Mouse (Mus musculus) midbrain, postnatal 0 days (tissue): ENCODE measurements around the gene Mcm2. TPM values are rescaled to one million over a fixed set of nuclear protein-coding genes. Genes with fewer than 3 reads are reported as not detected.

ENCODE experiments used
- ATAC-seq: fragments of 200-750 bp; cut with Nextera tagmentation; 2 replicates; pipeline ENCODE4 v1.8.0; 2017; ENCODE audit warnings: moderate number of reproducible peaks, mild to moderate bottlenecking, moderate TSS enrichment, moderate library complexity; ENCODE audit not compliant: low FRiP score
- DNase-seq: peaks from one replicate; pipeline ENCODE4 v3.0.0-alpha.2; 2015; ENCODE audit warnings: low spot score
- H3K27ac ChIP-seq: fragments of 300-500 bp; sonication (generic); 2 replicates; pipeline ENCODE4 v1.5.1; 2014; ENCODE audit warnings: low read depth, mild to moderate bottlenecking, low read length, mixed read lengths
- H3K27me3 ChIP-seq: fragments of 300-500 bp; sonication (generic); 2 replicates; pipeline ENCODE4 v1.6.1; 2014; ENCODE audit warnings: low read length, control low read depth, mixed read lengths; ENCODE audit not compliant: insufficient read depth
- H3K36me3 ChIP-seq: fragments of 300-500 bp; sonication (generic); 2 replicates; pipeline ENCODE4 v1.6.1; 2014; ENCODE audit warnings: low read length, control low read depth, mixed read lengths; ENCODE audit not compliant: insufficient read depth
- H3K4me1 ChIP-seq: fragments of 300-500 bp; sonication (generic); 2 replicates; pipeline ENCODE4 v1.6.1; 2014; ENCODE audit warnings: mild to moderate bottlenecking, control low read depth, antibody characterized with exemption, low read length, mixed read lengths; ENCODE audit not compliant: insufficient read depth
- H3K4me2 ChIP-seq: fragments of 300-500 bp; sonication (generic); 2 replicates; pipeline ENCODE4 v1.6.1; 2014; ENCODE audit warnings: low read depth, mild to moderate bottlenecking, low read length, mixed read lengths; ENCODE audit not compliant: poor library complexity, severe bottlenecking
- H3K4me3 ChIP-seq: fragments of 300-500 bp; sonication (generic); 2 replicates; pipeline ENCODE4 v1.5.1; 2014; ENCODE audit warnings: low read depth, mild to moderate bottlenecking, low read length, moderate library complexity
- H3K9ac ChIP-seq: fragments of 300-500 bp; sonication (generic); replicated peaks from 2 replicates; pipeline ENCODE4 v1.6.1; 2014; ENCODE audit warnings: mild to moderate bottlenecking, low read length, moderate library complexity, mixed read lengths; ENCODE audit not compliant: poor library complexity, severe bottlenecking
- H3K9me3 ChIP-seq: fragments of 300-500 bp; sonication (generic); 2 replicates; pipeline ENCODE4 v1.6.1; 2016; ENCODE audit warnings: low read length, control low read depth
- CTCF ChIP-seq: IDR thresholded peaks from 2 replicates; pipeline ENCODE4 v1.5.1; 2016; ENCODE audit warnings: antibody characterized with exemption, mild to moderate bottlenecking
- WGBS: fragments of 180-500 bp; shearing (Covaris S2); extraction: QIAGEN DNeasy Blood & Tissue Kit; methylation state at CpG from one replicate; pipeline ENCODE4 v1.1.7; 2014; 5-methylcytosine and 5-hydroxymethylcytosine counted together
- polyA plus RNA-seq: library from polyadenylated mRNA; unstranded; fragments of >200 nt; fragmentation: Nextera tagmentation; extraction: Ambion mirVana; gene quantifications from 2 replicates; pipeline ENCODE4 v1.2.1, GENCODE M21; 2015
- total RNA-seq: library from RNA; depleted of rRNA; stranded (reverse); fragments of >200 nt; gene quantifications from 2 replicates; pipeline ENCODE4 v1.2.3, GENCODE M21; 2014

Mcm2 gene
- total and polyA plus RNA-seq, 2 experiments from 2014 or later: 7.6 to 16.2 TPM

DNA sequence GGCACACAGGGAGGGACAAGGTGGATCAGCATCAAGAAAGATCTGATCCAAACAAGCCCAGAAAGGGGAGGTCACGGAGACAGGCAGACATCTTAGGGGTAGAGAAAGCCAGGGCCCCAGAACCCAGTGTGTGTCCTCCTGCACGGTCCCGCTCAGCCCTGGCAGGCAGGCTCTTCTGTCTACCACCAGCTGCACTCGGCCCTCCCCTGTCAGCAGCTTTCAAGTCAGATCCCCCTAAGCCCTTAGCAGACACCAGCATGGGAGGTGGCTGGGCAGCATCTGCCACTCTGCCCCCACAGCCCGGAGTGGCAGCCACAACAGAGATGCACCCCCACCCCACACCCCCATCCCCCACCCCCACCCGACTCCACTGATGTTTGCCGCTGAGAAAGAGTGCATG, 25.8 kb downstream of the Mcm2 start:
- WGBS: 7% methylated on average over 7 of the region's 7 CpGs
- H3K4me3 ChIP-seq: peak overlapping the region; percentile 80
- H3K4me1 ChIP-seq: 0 out of 2 replicates have a peak, but pooled peaks cover 6% of the 10 kb centered on the region
- H3K4me2 ChIP-seq: peak overlapping the region; percentile 92
- no peaks in the 10 kb centered on the region for H3K27me3 ChIP-seq
- no peak overlapping the region for H3K27ac ChIP-seq
- DNase-seq (peak; percentile 43), ATAC-seq (no peak)
- TF ChIP-seq CTCF: no peak
- H3K9me3 ChIP-seq: no peaks in the 10 kb centered on the region
- H3K36me3 ChIP-seq: no peaks in the 10 kb centered on the region
- peak overlapping the region; percentile 95 for H3K9ac ChIP-seq

DNA sequence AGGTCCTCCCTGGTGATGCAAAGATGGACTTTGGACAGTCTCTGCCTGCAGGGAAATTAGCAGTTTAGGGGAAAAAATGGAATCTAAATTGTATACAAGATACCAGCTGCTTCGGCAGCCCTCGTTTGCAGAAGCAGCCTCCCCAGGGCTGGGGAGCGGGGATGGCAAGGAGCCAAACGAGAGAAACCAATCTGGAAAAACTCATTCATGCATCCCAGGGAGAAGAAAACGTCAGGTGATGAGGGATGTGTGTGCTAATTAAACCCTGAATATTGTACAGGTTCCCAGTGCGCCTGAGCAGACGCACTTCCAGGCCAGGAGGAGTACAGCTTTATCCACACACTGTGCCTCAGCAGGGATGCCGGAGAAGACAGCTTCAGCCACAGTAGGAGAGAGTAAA, 27.0 kb downstream of the Mcm2 start:
- peaks cover under 1% of the 10 kb centered on the region; the same call in 1 of the 2 replicates for H3K36me3 ChIP-seq
- peaks cover 6% of the 10 kb centered on the region; the same call in 1 of the 2 replicates for H3K4me1 ChIP-seq
- WGBS: 24% methylated on average over 8 of the region's 8 CpGs
- ATAC-seq (no peak), DNase-seq (peak; percentile 74)
- peak overlapping the region; percentile 92 for H3K4me2 ChIP-seq
- H3K4me3 ChIP-seq: peak overlapping the region; percentile 1; the same call in 1 of the 2 replicates
- H3K27ac ChIP-seq: no peak overlapping the region
- no peaks in the 10 kb centered on the region for H3K27me3 ChIP-seq
- TF ChIP-seq CTCF: no peak
- no peak overlapping the region for H3K9ac ChIP-seq
- no peaks in the 10 kb centered on the region for H3K9me3 ChIP-seq

DNA sequence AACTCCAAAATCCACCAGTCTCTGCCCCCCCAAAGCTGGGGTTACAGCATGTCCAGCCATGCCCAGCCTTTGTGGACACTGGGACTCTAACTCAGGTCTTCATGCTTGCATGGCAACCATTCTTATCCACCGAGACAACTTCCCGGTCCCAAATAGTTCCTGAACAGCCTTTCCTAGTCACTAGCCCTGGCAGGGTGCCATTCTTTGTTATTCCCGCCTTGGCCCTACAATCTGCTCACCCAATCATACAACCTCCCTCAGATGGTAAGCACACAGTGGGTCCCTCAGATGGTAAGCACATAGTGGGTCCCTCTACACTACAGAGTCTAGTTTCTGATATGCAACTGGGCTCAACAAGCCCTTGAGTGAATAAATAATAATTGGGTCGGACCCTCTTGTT, 28.0 kb downstream of the Mcm2 start:
- ATAC-seq (no peak), DNase-seq (peak; percentile 31)
- Histone ChIP-seq H3K4me3 (no peak overlapping the region), H3K9ac (no peak overlapping the region), H3K4me1 (peaks cover 6% of the 10 kb centered on the region; the same call in 1 of the 2 replicates), H3K27me3 (no peaks in the 10 kb centered on the region), H3K36me3 (peaks cover 3% of the 10 kb centered on the region; the same call in 1 of the 2 replicates), H3K9me3 (no peaks in the 10 kb centered on the region), H3K27ac (no peak overlapping the region), H3K4me2 (0 out of 2 replicates have a peak overlapping the region, but pooled peaks have one; percentile 92)
- 48% methylated on average over 4 of the region's 4 CpGs for WGBS
- TF ChIP-seq CTCF: no peak

DNA sequence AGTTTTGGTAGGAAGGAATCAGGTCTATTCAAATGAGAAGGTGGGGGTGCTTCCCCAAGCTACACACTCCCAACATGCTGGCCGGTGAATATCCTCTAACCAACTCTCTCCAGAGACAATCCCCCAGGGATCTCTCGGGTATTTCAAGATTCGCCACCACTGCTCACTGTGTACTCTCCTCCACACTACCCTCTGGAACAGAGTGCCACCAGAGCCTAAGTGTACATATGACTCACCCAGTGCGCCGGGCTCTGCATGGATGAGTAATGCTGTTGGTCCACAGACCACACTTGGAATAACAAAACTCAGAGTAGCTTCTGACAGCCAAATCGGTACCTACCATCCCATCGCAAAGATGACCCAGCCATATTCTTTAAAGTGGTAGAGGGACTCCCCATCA, 29.1 kb downstream of the Mcm2 start:
- Histone ChIP-seq H3K36me3 (peaks cover 11% of the 10 kb centered on the region), H3K9ac (no peak overlapping the region), H3K4me1 (peaks cover 6% of the 10 kb centered on the region; the same call in 1 of the 2 replicates), H3K4me3 (no peak overlapping the region), H3K9me3 (no peaks in the 10 kb centered on the region), H3K4me2 (no peak overlapping the region), H3K27me3 (no peaks in the 10 kb centered on the region), H3K27ac (no peak overlapping the region)
- TF ChIP-seq CTCF: no peak
- WGBS: 88% methylated on average over 7 of the region's 7 CpGs
- ATAC-seq (no peak), DNase-seq (no peak)

DNA sequence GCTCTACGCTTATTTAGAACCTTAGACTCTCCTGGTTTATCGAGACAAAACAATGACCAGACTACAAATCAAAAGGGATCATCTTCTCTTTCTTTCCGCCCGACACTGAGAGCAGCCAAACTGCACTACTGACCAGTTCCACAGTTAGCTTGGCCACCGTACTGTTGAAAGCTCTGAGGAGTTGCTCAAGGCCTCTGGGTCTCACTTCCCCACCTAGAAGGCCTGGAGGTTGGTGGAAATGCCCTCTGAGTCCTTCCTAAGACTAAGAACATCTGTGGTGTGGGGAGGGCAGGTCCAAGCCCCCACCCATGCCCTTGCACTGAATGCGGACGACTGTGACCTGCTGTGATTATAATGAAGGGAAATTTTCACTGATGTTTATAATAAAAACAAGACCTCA, 32.9 kb downstream of the Mcm2 start:
- Histone ChIP-seq H3K27ac (no peak overlapping the region), H3K9me3 (no peaks in the 10 kb centered on the region), H3K4me1 (no peaks in the 10 kb centered on the region; the same call in 1 of the 2 replicates), H3K4me2 (no peak overlapping the region), H3K27me3 (no peaks in the 10 kb centered on the region), H3K4me3 (no peak overlapping the region), H3K36me3 (peaks cover 29% of the 10 kb centered on the region), H3K9ac (no peak overlapping the region)
- ATAC-seq: no peak
- TF ChIP-seq CTCF: no peak
- no peak for DNase-seq
- 75% methylated on average over 7 of the region's 7 CpGs for WGBS

DNA sequence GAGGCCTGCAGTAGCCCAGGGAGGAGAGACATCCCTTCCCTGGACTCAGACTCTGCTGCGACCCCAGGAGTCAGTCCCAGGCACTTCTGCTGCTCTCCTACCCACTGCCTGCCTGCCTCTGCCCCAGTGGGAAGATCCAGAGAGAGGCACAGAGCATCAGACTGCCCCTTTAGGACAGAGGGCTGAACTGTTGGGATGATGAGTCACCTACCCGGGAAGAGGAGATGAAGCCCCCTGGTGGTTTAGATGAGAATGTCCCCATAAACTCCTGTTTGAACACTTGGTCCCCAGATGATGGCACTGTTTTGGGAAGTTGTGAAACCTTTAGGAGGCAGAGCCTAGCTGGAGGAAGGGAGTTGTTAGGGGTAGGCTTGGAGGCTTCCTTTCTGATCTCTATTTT, 37.7 kb downstream of the Mcm2 start:
- peak; percentile 79 for DNase-seq

More for the DNA sequence above, 37.7 kb downstream of the Mcm2 start:
- Histone ChIP-seq H3K36me3 (peaks cover 50% of the 10 kb centered on the region), H3K4me3 (no peak overlapping the region), H3K9me3 (no peaks in the 10 kb centered on the region), H3K4me1 (no peaks in the 10 kb centered on the region), H3K9ac (no peak overlapping the region), H3K4me2 (no peak overlapping the region), H3K27ac (no peak overlapping the region), H3K27me3 (no peaks in the 10 kb centered on the region)
- ATAC-seq: 0 out of 2 replicates have a peak, but pooled peaks have one; percentile 58
- 17% methylated on average over 2 of the region's 2 CpGs for WGBS
- peak; percentile 82 for TF ChIP-seq CTCF
